Mouse (Mus musculus) C2C12 (cell line): ENCODE measurements around the gene Pbx4.

Experiments used
- CTCF ChIP-seq: IDR thresholded peaks from one replicate; pipeline ENCODE4 v1.5.1; 2011; ENCODE audit not compliant: control insufficient read depth, insufficient read depth, insufficient read length
- MYOG ChIP-seq: IDR thresholded peaks from one replicate; pipeline ENCODE4 v1.6.1; 2011; ENCODE audit not compliant: control insufficient read depth, insufficient read length; ENCODE audit errors: extremely low read depth

GRCm38 (mm10) chr8:69809820-69810219 lies 22.5 kb upstream of the Pbx4 start:
- TF ChIP-seq CTCF: no peak
- no peak for TF ChIP-seq MYOG
